Mouse (Mus musculus) heart, embryonic 13.5 days (tissue): Measurements from ENCODE around the gene Ankef1. TPM values are rescaled to one million over a fixed set of nuclear protein-coding genes. Genes with fewer than 3 reads are reported as not detected.

Experiments
- ATAC-seq: fragments of 200-750 bp; cut with Nextera tagmentation; 2 replicates; pipeline ENCODE4 v1.8.0; 2017; ENCODE audit warnings: moderate TSS enrichment; ENCODE audit not compliant: insufficient number of reproducible peaks, low FRiP score, low TSS enrichment; ENCODE audit errors: extremely low read depth
- H3K27ac ChIP-seq: fragments of 300-500 bp; sonication (generic); replicated peaks from 2 replicates; pipeline ENCODE4 v1.5.1; 2015; ENCODE audit warnings: moderate library complexity, mild to moderate bottlenecking, inconsistent platforms
- H3K27me3 ChIP-seq: fragments of 300-500 bp; sonication (generic); replicated peaks from 2 replicates; pipeline ENCODE4 v1.6.1; 2015; ENCODE audit warnings: mild to moderate bottlenecking, inconsistent platforms
- H3K36me3 ChIP-seq: fragments of 300-500 bp; sonication (generic); 2 replicates; pipeline ENCODE4 v1.6.1; 2015; ENCODE audit warnings: mild to moderate bottlenecking, inconsistent platforms
- H3K4me1 ChIP-seq: fragments of 300-500 bp; sonication (generic); 2 replicates; pipeline ENCODE4 v1.6.1; 2015; ENCODE audit warnings: inconsistent platforms
- H3K4me2 ChIP-seq: fragments of 300-500 bp; sonication (generic); 2 replicates; pipeline ENCODE4 v1.6.1; 2015; ENCODE audit warnings: inconsistent platforms, mild to moderate bottlenecking, moderate library complexity
- H3K4me3 ChIP-seq: fragments of 300-500 bp; sonication (generic); 2 replicates; pipeline ENCODE4 v1.5.1; 2015; ENCODE audit warnings: moderate library complexity, mild to moderate bottlenecking, inconsistent platforms
- H3K9ac ChIP-seq: fragments of 300-500 bp; sonication (generic); 2 replicates; pipeline ENCODE4 v1.6.1; 2015; ENCODE audit warnings: inconsistent platforms, mild to moderate bottlenecking, moderate library complexity
- H3K9me3 ChIP-seq: fragments of 300-500 bp; sonication (generic); 2 replicates; pipeline ENCODE4 v1.6.1; 2016; ENCODE audit warnings: inconsistent platforms
- WGBS: fragments of 180-500 bp; shearing (Covaris S2); methylation state at CpG from one replicate; pipeline ENCODE4 v1.1.7; 2015; ENCODE audit warnings: mixed read lengths; 5-methylcytosine and 5-hydroxymethylcytosine counted together
- polyA plus RNA-seq: library from polyadenylated mRNA; unstranded; fragments of >200 nt; fragmentation: Nextera tagmentation; extraction: Ambion mirVana; gene quantifications from 2 replicates; pipeline ENCODE4 v1.2.1, GENCODE M21; 2015

The Ankef1 gene
- polyA plus RNA-seq, 1 experiment from 2014 or later: not detected

- no peaks in the 10 kb centered on the region for H3K9me3 ChIP-seq
- no peaks in the 10 kb centered on the region for H3K27me3 ChIP-seq
- H3K4me3 ChIP-seq: no peak overlapping the region
- no peak for ATAC-seq
- WGBS: 83% methylated on average over 5 of the region's 5 CpGs
- H3K9ac ChIP-seq: no peak overlapping the region
- no peak overlapping the region for H3K4me2 ChIP-seq
- H3K36me3 ChIP-seq: no peaks in the 10 kb centered on the region
- no peak overlapping the region for H3K27ac ChIP-seq
- no peaks in the 10 kb centered on the region for H3K4me1 ChIP-seq
Observed at GRCm38 (mm10) chr2:136512802-136513201, 11.1 kb downstream of the Ankef1 start.

GRCm38 (mm10) chr2:136513806-136514205 is 12.1 kb downstream of the Ankef1 start:
- Histone ChIP-seq H3K9me3 (no peaks in the 10 kb centered on the region), H3K9ac (no peak overlapping the region), H3K27me3 (no peaks in the 10 kb centered on the region), H3K27ac (no peak overlapping the region), H3K36me3 (no peaks in the 10 kb centered on the region), H3K4me1 (no peaks in the 10 kb centered on the region), H3K4me3 (no peak overlapping the region), H3K4me2 (no peak overlapping the region)
- no peak for ATAC-seq
- WGBS: 49% methylated on average over 3 of the region's 3 CpGs

- ATAC-seq: no peak
- 72% methylated on average over 2 of the region's 2 CpGs for WGBS
- H3K27ac ChIP-seq: no peak overlapping the region
Observed at GRCm38 (mm10) chr2:136515501-136515900, 13.8 kb downstream of the Ankef1 start.

GRCm38 (mm10) chr2:136528937-136529336 is 27.2 kb downstream of the Ankef1 start:
- ATAC-seq: no peak
- Histone ChIP-seq H3K4me3 (no peak overlapping the region), H3K9ac (no peak overlapping the region), H3K27me3 (no peaks in the 10 kb centered on the region), H3K9me3 (no peaks in the 10 kb centered on the region), H3K36me3 (no peaks in the 10 kb centered on the region), H3K27ac (no peak overlapping the region), H3K4me1 (0 out of 2 replicates have a peak, but pooled peaks cover 3% of the 10 kb centered on the region), H3K4me2 (no peak overlapping the region)
- 77% methylated on average over 7 of the region's 7 CpGs for WGBS

More at GRCm38 (mm10) chr2:136515501-136515900, 13.8 kb downstream of the Ankef1 start:
- Histone ChIP-seq H3K4me3 (no peak overlapping the region), H3K4me2 (no peak overlapping the region), H3K27me3 (no peaks in the 10 kb centered on the region), H3K36me3 (no peaks in the 10 kb centered on the region), H3K4me1 (no peaks in the 10 kb centered on the region), H3K9me3 (no peaks in the 10 kb centered on the region), H3K9ac (no peak overlapping the region)

- peak overlapping the region; percentile 72 for H3K9ac ChIP-seq
- no peaks in the 10 kb centered on the region for H3K27me3 ChIP-seq
- ATAC-seq: peak; percentile 89
- peak overlapping the region; percentile 62 for H3K4me3 ChIP-seq
- no peaks in the 10 kb centered on the region for H3K9me3 ChIP-seq
- 1% methylated on average over 23 of the region's 23 CpGs for WGBS
- H3K36me3 ChIP-seq: no peaks in the 10 kb centered on the region
- 0 out of 2 replicates have a peak, but pooled peaks cover 3% of the 10 kb centered on the region for H3K4me1 ChIP-seq
- H3K4me2 ChIP-seq: peak overlapping the region; percentile 73
- H3K27ac ChIP-seq: no peak overlapping the region
Observed at GRCm38 (mm10) chr2:136532033-136532432, 30.3 kb downstream of the Ankef1 start.

GRCm38 (mm10) chr2:136558020-136558419 is 56.3 kb downstream of the Ankef1 start:
- Histone ChIP-seq H3K27ac (no peak overlapping the region), H3K9me3 (no peaks in the 10 kb centered on the region), H3K4me3 (no peak overlapping the region), H3K36me3 (no peaks in the 10 kb centered on the region), H3K9ac (no peak overlapping the region), H3K4me1 (no peaks in the 10 kb centered on the region), H3K4me2 (no peak overlapping the region), H3K27me3 (no peaks in the 10 kb centered on the region)
- 58% methylated on average over 5 of the region's 5 CpGs for WGBS
- ATAC-seq: no peak

- H3K9me3 ChIP-seq: no peaks in the 10 kb centered on the region
Observed at GRCm38 (mm10) chr2:136562336-136562735, 60.6 kb downstream of the Ankef1 start.

GRCm38 (mm10) chr2:136570856-136571255 is 69.1 kb downstream of the Ankef1 start:
- peak; percentile 46; the same call in 1 of the 2 replicates for ATAC-seq
- WGBS: 13% methylated on average over 2 of the region's 2 CpGs

More at GRCm38 (mm10) chr2:136562336-136562735, 60.6 kb downstream of the Ankef1 start:
- ATAC-seq: no peak
- no peak overlapping the region for H3K4me2 ChIP-seq
- H3K9ac ChIP-seq: no peak overlapping the region
- H3K4me1 ChIP-seq: no peaks in the 10 kb centered on the region
- 68% methylated on average over 1 of the region's 1 CpGs for WGBS
- H3K27ac ChIP-seq: no peak overlapping the region
- H3K4me3 ChIP-seq: no peak overlapping the region
- H3K36me3 ChIP-seq: no peaks in the 10 kb centered on the region
- H3K27me3 ChIP-seq: no peaks in the 10 kb centered on the region

GRCm38 (mm10) chr2:136582762-136583161 is 81.1 kb downstream of the Ankef1 start:
- Histone ChIP-seq H3K4me3 (no peak overlapping the region), H3K4me1 (no peaks in the 10 kb centered on the region), H3K27me3 (no peaks in the 10 kb centered on the region), H3K9ac (no peak overlapping the region), H3K36me3 (no peaks in the 10 kb centered on the region), H3K27ac (no peak overlapping the region), H3K9me3 (no peaks in the 10 kb centered on the region), H3K4me2 (no peak overlapping the region)
- ATAC-seq: no peak
- 49% methylated on average over 2 of the region's 2 CpGs for WGBS

More at GRCm38 (mm10) chr2:136570856-136571255, 69.1 kb downstream of the Ankef1 start:
- Histone ChIP-seq H3K9me3 (no peaks in the 10 kb centered on the region), H3K4me2 (no peak overlapping the region), H3K4me3 (no peak overlapping the region), H3K9ac (no peak overlapping the region), H3K27ac (peak overlapping the region; percentile 39; the same call in 1 of the 2 replicates), H3K27me3 (no peaks in the 10 kb centered on the region), H3K36me3 (no peaks in the 10 kb centered on the region), H3K4me1 (peaks cover 12% of the 10 kb centered on the region)

- Histone ChIP-seq H3K9ac (no peak overlapping the region), H3K4me1 (no peaks in the 10 kb centered on the region), H3K9me3 (no peaks in the 10 kb centered on the region), H3K36me3 (no peaks in the 10 kb centered on the region), H3K4me2 (no peak overlapping the region), H3K4me3 (no peak overlapping the region), H3K27me3 (no peaks in the 10 kb centered on the region), H3K27ac (no peak overlapping the region)
- no peak for ATAC-seq
- WGBS: 26% methylated on average over 2 of the region's 2 CpGs
Observed at GRCm38 (mm10) chr2:136588811-136589210, 87.1 kb downstream of the Ankef1 start.

GRCm38 (mm10) chr2:136596451-136596850 is 94.7 kb downstream of the Ankef1 start:
- H3K4me3 ChIP-seq: no peak overlapping the region
- 20% methylated on average over 3 of the region's 3 CpGs for WGBS
- H3K27ac ChIP-seq: no peak overlapping the region
- no peak overlapping the region for H3K9ac ChIP-seq
- H3K27me3 ChIP-seq: no peaks in the 10 kb centered on the region
- no peak overlapping the region for H3K4me2 ChIP-seq
- H3K4me1 ChIP-seq: no peaks in the 10 kb centered on the region
- H3K36me3 ChIP-seq: no peaks in the 10 kb centered on the region
- ATAC-seq: no peak
- H3K9me3 ChIP-seq: no peaks in the 10 kb centered on the region

- Histone ChIP-seq H3K4me1 (no peaks in the 10 kb centered on the region), H3K4me3 (no peak overlapping the region), H3K4me2 (no peak overlapping the region), H3K9ac (no peak overlapping the region), H3K27ac (no peak overlapping the region), H3K36me3 (no peaks in the 10 kb centered on the region), H3K27me3 (no peaks in the 10 kb centered on the region), H3K9me3 (no peaks in the 10 kb centered on the region)
- ATAC-seq: no peak
- 67% methylated on average over 6 of the region's 6 CpGs for WGBS
Observed at GRCm38 (mm10) chr2:136598743-136599142, 97.0 kb downstream of the Ankef1 start.
